Mouse (Mus musculus) hindbrain, embryonic 10.5 days (tissue): ENCODE results near the gene Rffl. TPM values are rescaled to one million over a fixed set of nuclear protein-coding genes. Genes with fewer than 3 reads are reported as not detected.
"Not testable (repeated sequence)": the region's sequence is repeated elsewhere in the genome, so short reads cannot be mapped to it uniquely, and the experiment has no call there.

Experiments
- DNase-seq: peaks from one replicate; pipeline ENCODE4 v3.0.0-alpha.2; 2017; ENCODE audit warnings: low spot score
- H3K27ac ChIP-seq: fragments of 300-500 bp; sonication (generic); 2 replicates; pipeline ENCODE4 v1.5.1; 2016; ENCODE audit warnings: mild to moderate bottlenecking, moderate library complexity
- H3K27me3 ChIP-seq: fragments of 300-500 bp; sonication (generic); 2 replicates; pipeline ENCODE4 v1.6.1; 2016; ENCODE audit warnings: mild to moderate bottlenecking; ENCODE audit not compliant: poor library complexity, insufficient read depth, severe bottlenecking
- H3K36me3 ChIP-seq: fragments of 300-500 bp; sonication (generic); 2 replicates; pipeline ENCODE4 v1.6.1; 2016; ENCODE audit warnings: mild to moderate bottlenecking, moderate library complexity
- H3K4me1 ChIP-seq: fragments of 300-500 bp; sonication (generic); replicated peaks from 2 replicates; pipeline ENCODE4 v1.6.1; 2016; ENCODE audit warnings: mild to moderate bottlenecking
- H3K4me3 ChIP-seq: fragments of 300-500 bp; sonication (generic); 2 replicates; pipeline ENCODE4 v1.5.1; 2016; ENCODE audit warnings: mild to moderate bottlenecking, moderate library complexity
- H3K9me3 ChIP-seq: fragments of 300-500 bp; sonication (generic); 2 replicates; pipeline ENCODE4 v1.6.1; 2016; ENCODE audit warnings: mild to moderate bottlenecking, moderate library complexity
- WGBS: fragments of 180-500 bp; shearing (Covaris S2); methylation state at CpG from one replicate; pipeline ENCODE4 v1.1.7; 2016; 5-methylcytosine and 5-hydroxymethylcytosine counted together
- polyA plus RNA-seq: library from polyadenylated mRNA; unstranded; fragments of >200 nt; fragmentation: Nextera tagmentation; extraction: Ambion mirVana; gene quantifications from 2 replicates; pipeline ENCODE4 v1.2.1, GENCODE M21; 2016

The Rffl gene
- polyA plus RNA-seq, 1 experiment from 2014 or later, result 7.4 TPM

DNA sequence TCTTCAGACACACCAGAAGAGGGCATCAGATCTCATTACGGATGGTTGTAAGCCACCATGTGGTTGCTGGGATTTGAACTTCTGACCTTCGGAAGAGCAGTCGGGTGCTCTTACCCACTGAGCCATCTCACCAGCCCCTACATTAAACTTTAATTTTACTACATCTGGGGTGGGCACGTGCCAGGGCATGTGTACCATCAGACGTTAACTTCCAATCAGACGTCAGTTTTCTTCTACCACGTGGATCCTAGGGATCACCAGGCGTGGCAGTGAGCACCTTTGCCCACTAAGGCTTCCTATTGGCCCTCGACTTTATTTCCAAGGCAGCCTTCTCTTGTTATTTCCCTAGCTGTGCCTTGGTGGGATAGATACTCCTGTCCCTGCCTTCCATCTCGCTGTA is 38.6 kb downstream of the Rffl start:
- 85% methylated on average over 10 of the region's 10 CpGs for WGBS
- not testable (repeated sequence) for H3K9me3 ChIP-seq

DNA sequence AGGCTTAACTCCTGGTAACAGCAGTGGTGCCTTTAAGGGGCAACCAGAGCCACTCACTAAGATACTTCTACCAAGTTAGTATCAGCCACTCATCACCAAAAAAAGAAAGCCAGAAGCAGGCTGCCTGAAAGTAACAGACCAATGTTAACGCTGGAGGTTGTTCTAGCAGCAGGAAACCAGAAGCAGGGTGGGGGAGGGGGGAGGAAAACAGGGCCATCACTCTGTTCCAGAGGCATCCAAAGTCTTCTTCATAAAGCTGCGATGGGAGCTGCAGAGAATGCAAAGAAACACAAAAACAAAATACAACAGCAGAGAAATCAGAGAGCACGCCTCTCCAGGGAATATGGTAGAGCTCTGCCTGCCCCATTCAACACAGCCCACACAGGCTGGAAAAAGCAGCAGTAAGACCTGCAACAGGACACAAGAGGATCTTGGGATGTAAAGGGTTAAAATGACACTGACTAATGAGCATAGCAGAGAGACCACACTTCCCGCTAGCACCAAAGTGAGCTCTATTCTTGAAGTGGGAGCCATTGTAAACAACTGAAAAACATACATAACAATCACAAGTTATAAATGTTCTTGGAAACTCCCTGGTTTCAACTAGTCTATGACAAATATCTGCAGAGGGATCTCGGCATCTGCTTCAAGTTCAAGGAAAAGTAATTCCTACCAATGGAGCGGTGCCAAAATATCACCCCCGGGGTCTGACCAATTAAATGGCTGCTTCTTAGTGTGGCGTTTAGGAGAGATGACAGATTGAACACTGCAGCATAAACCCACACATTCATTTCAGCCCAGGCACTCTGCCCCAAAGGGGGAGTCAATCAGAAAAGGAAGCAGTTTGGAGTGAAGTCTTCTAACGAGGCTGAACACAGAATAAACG is 39.8 kb downstream of the Rffl start:
- Histone ChIP-seq H3K27ac (peak overlapping the region; percentile 9; the same call in 1 of the 2 replicates), H3K36me3 (no peaks in the 10 kb centered on the region), H3K4me3 (no peak overlapping the region), H3K9me3 (no peaks in the 10 kb centered on the region), H3K27me3 (no peaks in the 10 kb centered on the region), H3K4me1 (peaks cover 15% of the 10 kb centered on the region)
- peak; percentile 17 for DNase-seq
- WGBS, result 28% methylated on average over 10 of the region's 10 CpGs

More for the DNA sequence above, 38.6 kb downstream of the Rffl start:
- peaks cover 19% of the 10 kb centered on the region for H3K4me1 ChIP-seq
- not testable (repeated sequence) for H3K36me3 ChIP-seq, H3K27ac ChIP-seq, DNase-seq, H3K27me3 ChIP-seq, H3K4me3 ChIP-seq

DNA sequence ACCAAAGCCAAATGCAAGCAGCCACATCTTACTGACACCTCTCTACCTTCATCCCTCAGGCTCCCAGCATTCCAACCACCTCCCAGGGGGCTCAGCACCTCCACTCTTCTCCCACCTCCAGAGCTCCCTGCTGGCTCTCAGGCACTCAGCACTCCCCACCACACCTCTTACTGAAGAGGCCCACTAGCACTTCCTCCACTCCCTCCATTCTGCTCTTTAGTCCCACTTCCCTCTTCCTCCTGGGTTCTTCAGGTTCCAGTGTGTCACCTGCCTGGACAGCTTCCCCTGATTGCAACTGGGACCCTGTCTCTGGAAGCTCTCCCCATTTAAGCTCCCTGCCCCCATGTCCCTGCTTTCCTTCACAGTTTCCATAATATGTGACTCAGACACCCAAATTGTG is 44.2 kb downstream of the Rffl start:
- no peaks in the 10 kb centered on the region for H3K27me3 ChIP-seq
- no peak overlapping the region for H3K27ac ChIP-seq
- no peak for DNase-seq
- no peaks in the 10 kb centered on the region for H3K36me3 ChIP-seq
- H3K9me3 ChIP-seq, result no peaks in the 10 kb centered on the region
- H3K4me3 ChIP-seq, result no peak overlapping the region
- peaks cover 31% of the 10 kb centered on the region for H3K4me1 ChIP-seq

DNA sequence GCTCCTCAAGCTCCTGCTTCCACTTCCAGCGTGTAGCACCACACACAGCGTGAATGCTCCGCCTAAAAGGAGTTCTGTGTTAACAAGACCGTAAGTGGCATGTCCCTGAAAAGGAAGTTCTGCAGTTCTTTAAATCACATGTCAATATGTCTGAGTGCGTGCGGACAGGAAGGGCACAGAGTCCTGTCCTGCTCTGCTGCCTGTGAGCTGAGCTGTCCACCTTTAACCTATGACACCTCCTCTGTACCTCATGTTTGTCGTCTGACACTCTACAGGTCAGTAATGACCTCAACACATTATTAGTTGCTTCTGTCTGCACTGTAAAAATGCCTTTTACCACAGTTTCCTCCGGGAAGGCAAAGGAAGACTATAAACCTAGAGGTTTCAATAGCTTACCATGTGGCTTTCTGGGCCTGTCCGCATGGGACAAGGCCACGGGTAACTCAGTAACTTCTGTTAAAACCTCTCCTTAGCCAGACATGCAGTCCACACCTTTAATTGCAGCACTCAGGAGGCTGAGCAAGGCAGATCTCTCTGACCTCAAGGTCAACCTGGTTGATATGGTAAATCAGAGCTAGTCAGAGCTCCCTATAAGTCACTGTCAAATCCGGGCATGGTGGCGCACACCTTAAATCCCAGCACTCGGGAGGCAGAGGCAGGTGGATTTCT is 50.1 kb downstream of the Rffl start:
- Histone ChIP-seq H3K27ac (no peak overlapping the region), H3K9me3 (no peaks in the 10 kb centered on the region), H3K27me3 (no peaks in the 10 kb centered on the region), H3K4me1 (peaks cover 19% of the 10 kb centered on the region), H3K4me3 (no peak overlapping the region), H3K36me3 (no peaks in the 10 kb centered on the region)
- DNase-seq, result no peak
- 87% methylated on average over 13 of the region's 13 CpGs for WGBS

DNA sequence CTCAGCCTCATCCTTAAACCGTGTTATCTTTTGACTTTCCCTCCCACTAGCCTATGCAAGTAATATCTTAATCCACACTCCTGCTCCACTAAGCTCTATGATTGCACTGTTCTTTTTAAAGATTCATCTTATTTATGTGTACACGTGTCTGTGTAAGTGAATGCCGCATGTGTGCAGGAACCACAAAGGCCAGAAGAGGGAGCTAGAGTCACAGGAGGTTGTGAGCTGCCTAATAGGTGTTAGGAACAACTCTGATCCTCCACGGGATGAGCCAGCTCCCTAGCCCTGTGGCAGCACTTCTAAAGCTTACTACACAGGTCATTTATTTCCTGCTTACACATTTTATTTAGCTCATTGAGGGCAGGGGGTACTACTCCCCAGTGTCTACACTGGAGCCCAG is 51.7 kb downstream of the Rffl start:
- peaks cover 27% of the 10 kb centered on the region for H3K4me1 ChIP-seq
- no peak overlapping the region for H3K27ac ChIP-seq
- H3K4me3 ChIP-seq, result no peak overlapping the region
- no peaks in the 10 kb centered on the region for H3K27me3 ChIP-seq
- no peaks in the 10 kb centered on the region for H3K36me3 ChIP-seq
- peak; percentile 49 for DNase-seq
- WGBS, result 57% methylated on average over 4 of the region's 4 CpGs
- no peaks in the 10 kb centered on the region for H3K9me3 ChIP-seq

DNA sequence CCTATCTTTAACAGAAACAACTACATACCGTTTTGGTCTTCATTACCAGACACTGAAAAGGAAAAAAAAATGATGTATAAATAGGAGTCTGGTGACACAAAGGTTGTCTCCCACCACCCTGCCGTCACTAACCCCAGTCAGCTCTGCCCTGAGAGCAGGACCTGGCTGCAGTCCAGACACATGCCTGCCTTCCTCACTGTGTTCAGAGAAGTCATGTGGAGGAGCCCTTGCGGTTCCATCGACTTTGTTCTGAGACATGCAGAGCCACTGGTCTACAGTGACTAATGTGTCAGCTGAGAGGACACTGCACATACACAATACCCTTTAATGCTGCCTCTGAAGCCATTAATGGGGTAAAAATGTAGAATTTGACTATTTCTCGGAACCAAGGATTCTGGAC is 62.5 kb downstream of the Rffl start:
- Histone ChIP-seq H3K36me3 (peaks cover 20% of the 10 kb centered on the region), H3K9me3 (no peaks in the 10 kb centered on the region), H3K4me3 (no peak overlapping the region), H3K27me3 (no peaks in the 10 kb centered on the region), H3K4me1 (peaks cover 16% of the 10 kb centered on the region), H3K27ac (no peak overlapping the region)
- WGBS, result 91% methylated on average over 5 of the region's 5 CpGs
- DNase-seq, result no peak

DNA sequence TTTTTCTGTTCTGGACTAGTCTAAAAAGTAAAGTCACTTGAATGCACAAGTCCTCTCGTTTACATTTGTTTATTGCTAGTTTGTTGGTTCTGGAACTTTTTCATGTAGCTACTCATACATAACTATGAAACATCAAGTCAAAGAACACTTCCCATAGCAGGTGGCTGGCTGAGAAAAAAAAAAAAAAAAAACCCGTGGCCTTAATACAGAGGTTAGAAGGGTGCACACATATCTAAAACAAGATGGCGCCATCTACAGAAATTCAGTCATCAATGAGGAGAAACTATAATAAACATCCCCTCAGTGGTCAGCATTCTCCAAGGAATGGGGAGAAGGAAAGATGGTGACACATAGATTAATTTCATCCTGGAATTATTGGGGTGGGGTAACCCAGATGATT is 63.6 kb downstream of the Rffl start:
- Histone ChIP-seq H3K9me3 (no peaks in the 10 kb centered on the region), H3K27me3 (no peaks in the 10 kb centered on the region), H3K4me1 (peaks cover 8% of the 10 kb centered on the region), H3K4me3 (no peak overlapping the region), H3K36me3 (peaks cover 31% of the 10 kb centered on the region), H3K27ac (no peak overlapping the region)
- no peak for DNase-seq
- WGBS, result 84% methylated on average over 3 of the region's 3 CpGs

DNA sequence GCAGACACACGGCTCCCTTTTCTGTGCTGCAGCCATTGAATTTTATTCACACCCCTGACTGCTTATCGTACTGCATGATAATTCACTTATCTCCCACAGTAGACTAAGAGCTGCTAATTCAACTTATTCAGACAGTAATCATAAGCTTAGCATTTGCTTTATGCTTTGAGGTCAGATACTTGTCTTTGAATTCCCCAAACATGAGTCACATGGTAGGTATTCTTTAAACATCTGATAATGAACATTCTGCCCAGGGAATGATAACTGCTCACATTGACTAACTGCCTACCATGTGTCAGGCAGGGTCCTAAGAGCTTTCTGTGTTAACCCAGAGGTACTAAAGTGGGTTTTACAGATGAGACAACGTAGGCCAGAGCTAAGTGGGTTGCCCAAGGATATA is 64.4 kb downstream of the Rffl start:
- peaks cover 38% of the 10 kb centered on the region for H3K36me3 ChIP-seq
- peaks cover under 1% of the 10 kb centered on the region; the same call in 1 of the 2 replicates for H3K4me1 ChIP-seq
- no peak overlapping the region for H3K4me3 ChIP-seq
- DNase-seq, result no peak
- H3K27me3 ChIP-seq, result no peaks in the 10 kb centered on the region
- 88% methylated on average over 3 of the region's 3 CpGs for WGBS
- H3K27ac ChIP-seq, result no peak overlapping the region
- H3K9me3 ChIP-seq, result no peaks in the 10 kb centered on the region

DNA sequence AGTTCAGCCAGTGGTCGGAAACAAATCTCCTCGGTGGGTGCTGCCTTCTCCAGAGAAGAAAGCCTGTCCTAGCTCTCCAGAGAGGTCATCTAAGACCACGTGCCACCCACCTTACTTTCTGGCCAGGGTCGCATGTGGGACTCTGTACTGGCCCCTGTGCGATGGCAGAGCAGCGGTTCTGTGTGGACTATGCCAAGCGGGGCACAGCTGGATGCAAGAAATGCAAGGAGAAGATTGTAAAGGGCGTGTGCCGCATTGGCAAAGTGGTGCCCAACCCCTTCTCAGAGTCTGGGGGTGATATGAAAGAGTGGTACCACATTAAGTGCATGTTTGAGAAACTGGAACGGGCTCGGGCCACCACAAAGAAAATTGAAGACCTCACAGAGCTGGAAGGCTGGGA is 87.6 kb downstream of the Rffl start:
- Histone ChIP-seq H3K36me3 (peaks cover 54% of the 10 kb centered on the region), H3K4me1 (peaks cover 22% of the 10 kb centered on the region), H3K27me3 (no peaks in the 10 kb centered on the region), H3K27ac (no peak overlapping the region), H3K4me3 (no peak overlapping the region), H3K9me3 (no peaks in the 10 kb centered on the region)
- 93% methylated on average over 11 of the region's 11 CpGs for WGBS
- no peak for DNase-seq

DNA sequence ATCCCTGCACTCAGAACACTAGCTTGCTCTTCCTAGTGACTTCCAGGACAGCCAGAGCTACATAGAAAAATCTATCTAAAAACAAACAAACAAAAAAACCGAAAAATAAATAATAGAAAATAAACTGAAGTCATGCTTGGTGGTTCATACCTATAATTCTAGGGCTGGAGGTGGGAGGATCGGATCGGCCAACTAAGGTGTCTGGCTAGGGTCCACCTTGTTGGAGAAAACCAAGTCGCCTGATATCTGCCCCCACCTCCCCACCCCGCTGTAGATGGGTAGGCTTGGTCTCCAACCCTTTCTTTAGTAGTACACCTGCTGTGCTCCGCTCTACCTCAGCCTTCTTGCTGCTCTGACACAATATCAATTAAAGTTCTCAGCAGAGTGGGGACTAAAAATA is 88.8 kb downstream of the Rffl start:
- Histone ChIP-seq H3K27ac (peak overlapping the region; percentile 99), H3K9me3 (no peaks in the 10 kb centered on the region), H3K4me3 (peak overlapping the region; percentile 81), H3K36me3 (peaks cover 42% of the 10 kb centered on the region), H3K27me3 (no peaks in the 10 kb centered on the region), H3K4me1 (peaks cover 22% of the 10 kb centered on the region)
- no peak for DNase-seq
- WGBS, result 48% methylated on average over 6 of the region's 6 CpGs

DNA sequence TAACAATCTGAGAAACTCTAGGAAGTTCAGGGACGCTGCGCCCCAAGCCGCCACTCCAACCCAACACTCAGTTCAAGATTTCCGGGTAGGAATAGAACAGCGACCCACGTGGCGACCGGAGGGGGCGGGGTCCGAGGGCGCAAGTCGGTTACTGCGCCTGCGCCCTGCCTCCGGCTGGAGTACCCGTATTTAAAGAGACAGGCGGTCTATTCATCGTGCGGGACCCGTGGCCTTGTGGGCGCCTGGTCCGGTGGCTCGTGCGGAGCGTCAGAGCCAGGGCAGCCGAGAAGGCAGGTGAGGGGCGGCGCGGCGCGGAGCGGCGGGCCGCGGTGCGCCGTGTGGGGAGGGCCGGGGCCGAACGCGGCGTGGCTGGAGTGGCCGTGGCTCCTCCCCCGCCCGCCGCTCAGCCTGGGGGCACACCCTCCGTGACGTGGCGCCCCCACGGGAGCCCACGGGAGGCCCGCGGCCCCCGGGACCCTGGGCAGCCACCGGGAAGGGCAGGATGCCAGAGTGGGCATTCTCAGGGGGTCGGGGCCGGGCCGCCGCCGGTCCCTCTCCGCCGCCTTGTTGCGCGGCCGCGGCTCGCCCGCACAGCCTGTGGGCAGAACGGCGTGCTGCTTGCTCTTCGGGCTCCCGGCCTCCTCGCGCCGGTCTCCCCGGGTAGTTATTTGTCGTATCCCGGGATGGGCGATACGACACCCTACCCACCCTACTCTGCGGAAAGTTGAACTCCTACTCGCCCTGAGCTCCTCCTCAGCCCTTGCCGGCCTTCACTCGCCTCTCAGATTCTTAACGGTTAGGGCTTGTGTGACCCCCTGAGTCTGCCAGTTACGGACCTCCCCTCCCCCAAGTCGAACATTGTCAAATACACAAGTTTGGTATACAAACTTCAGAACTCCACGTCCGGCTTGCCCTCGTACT is 89.8 kb downstream of the Rffl start, which contains the start of gene Lig3:
Gene Lig3 (plus strand): TSS at position 126 of the 921 bp plus-strand sequence.
- H3K4me1 ChIP-seq, result peaks cover 22% of the 10 kb centered on the region
- DNase-seq, result peak; percentile 94
- peaks cover 32% of the 10 kb centered on the region for H3K36me3 ChIP-seq
- peak within 1 kb of the TSS; percentile 99 for H3K27ac ChIP-seq
- peak within 1 kb of the TSS; percentile 81 for H3K4me3 ChIP-seq
- under 1% methylated on average over 90 of the region's 90 CpGs for WGBS
- H3K9me3 ChIP-seq, result no peaks in the 10 kb centered on the region
- no peaks in the 10 kb centered on the region for H3K27me3 ChIP-seq

DNA sequence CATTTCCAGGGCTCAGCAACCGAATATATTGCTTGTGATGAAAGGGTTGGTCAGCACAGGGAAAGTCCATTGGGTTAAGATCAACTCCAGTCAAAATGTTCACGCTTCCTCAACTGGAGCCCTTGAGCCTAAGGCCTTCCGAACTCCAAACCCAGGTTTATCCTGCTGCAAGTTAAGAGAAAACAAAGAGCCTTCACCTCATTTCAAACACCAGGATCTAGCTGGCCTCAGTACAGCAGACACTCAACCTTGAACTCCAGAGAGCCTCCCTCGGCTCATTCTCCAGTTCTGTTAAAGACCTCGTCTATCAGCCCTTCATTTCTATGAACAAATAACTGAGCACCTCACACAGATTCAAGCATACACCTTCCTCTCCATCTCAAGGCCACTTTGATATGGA is 90.9 kb downstream of the Rffl start:
- Histone ChIP-seq H3K27me3 (no peaks in the 10 kb centered on the region), H3K9me3 (no peaks in the 10 kb centered on the region), H3K27ac (peak overlapping the region; percentile 99), H3K4me1 (peaks cover 22% of the 10 kb centered on the region), H3K36me3 (peaks cover 21% of the 10 kb centered on the region), H3K4me3 (peak overlapping the region; percentile 81)
- no peak for DNase-seq
- 67% methylated on average over 5 of the region's 5 CpGs for WGBS
